Mouse (Mus musculus) ES-Bruce4 (cell line): Measurements from ENCODE around the gene Elob. TPM values are rescaled to one million over a fixed set of nuclear protein-coding genes. Genes with fewer than 3 reads are reported as not detected.
A peak's percentile ranks its signal among the peaks of the same experiment; 100 is the strongest.

Experiments used
- H3K27ac ChIP-seq: 2 replicates; pipeline ENCODE4 v1.5.1; 2012; ENCODE audit warnings: low read length, inconsistent platforms; ENCODE audit not compliant: insufficient read depth
- H3K27me3 ChIP-seq: 2 replicates; pipeline ENCODE4 v1.6.1; 2012; ENCODE audit warnings: mild to moderate bottlenecking, low read length, inconsistent platforms; ENCODE audit not compliant: control insufficient read depth, poor library complexity, insufficient read depth, severe bottlenecking
- H3K36me3 ChIP-seq: 2 replicates; pipeline ENCODE4 v1.6.1; 2012; ENCODE audit warnings: inconsistent platforms, mild to moderate bottlenecking, low read length, moderate library complexity; ENCODE audit not compliant: control insufficient read depth, poor library complexity, insufficient read depth, severe bottlenecking
- H3K4me1 ChIP-seq: one replicate; pipeline ENCODE4 v1.8.1; 2011; ENCODE audit warnings: low read length; ENCODE audit not compliant: control insufficient read depth, insufficient read depth
- H3K4me3 ChIP-seq: 2 replicates; pipeline ENCODE4 v1.5.1; 2011; ENCODE audit warnings: low read depth, mild to moderate bottlenecking, low read length
- H3K9ac ChIP-seq: 2 replicates; pipeline ENCODE4 v1.6.1; 2012; ENCODE audit warnings: low read depth, mild to moderate bottlenecking, inconsistent platforms; ENCODE audit not compliant: poor library complexity, severe bottlenecking
- H3K9me3 ChIP-seq: replicated peaks from 2 replicates; pipeline ENCODE4 v1.6.1; 2012; ENCODE audit warnings: mild to moderate bottlenecking, low read length, inconsistent platforms; ENCODE audit not compliant: control insufficient read depth, poor library complexity, insufficient read depth, severe bottlenecking
- CTCF ChIP-seq: IDR thresholded peaks from one replicate; pipeline ENCODE4 v1.8.1; 2011; ENCODE audit warnings: low read depth, low read length
- EP300 ChIP-seq: IDR thresholded peaks from 2 replicates; pipeline ENCODE4 v1.6.1; 2011; ENCODE audit warnings: low read depth, low read length; ENCODE audit not compliant: insufficient read depth
- POLR2A ChIP-seq: IDR thresholded peaks from one replicate; pipeline ENCODE4 v1.8.1; 2011; ENCODE audit warnings: low read length; ENCODE audit not compliant: insufficient read depth
- polyA plus RNA-seq: library from polyadenylated mRNA; stranded (reverse); fragments of >200 nt; gene quantifications from 2 replicates; pipeline ENCODE4 v1.2.4, GENCODE M21; 2011; ENCODE audit warnings: low read depth; ENCODE audit not compliant: missing spikeins, insufficient read depth, insufficient read length

Gene Elob
- polyA plus RNA-seq, 1 experiment, result 398 TPM

DNA sequence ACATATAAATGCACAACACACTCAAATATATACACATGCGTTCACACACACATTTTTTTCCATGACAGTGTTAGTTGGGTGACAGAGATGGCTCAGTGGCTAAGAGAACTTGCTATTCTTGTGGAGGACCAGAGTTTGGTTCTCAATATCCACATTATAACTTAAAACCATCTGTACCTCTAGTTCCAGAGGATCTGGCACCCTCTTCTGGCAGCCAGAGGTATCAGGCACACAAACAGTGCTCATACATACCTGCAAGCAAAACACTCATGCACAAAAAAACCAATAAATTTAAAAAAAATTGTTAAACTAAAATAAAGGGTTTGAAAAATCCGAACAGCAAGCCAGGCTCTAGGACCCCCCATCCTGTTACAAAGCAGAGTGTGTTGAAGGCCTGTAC lies 21.1 kb upstream of the Elob start:
- no peaks in the 10 kb centered on the region for H3K27me3 ChIP-seq
- H3K4me1 ChIP-seq, result no peaks in the 10 kb centered on the region
- TF ChIP-seq POLR2A (no peak), EP300 (no peak), CTCF (no peak)
- H3K36me3 ChIP-seq, result no peaks in the 10 kb centered on the region
- H3K9me3 ChIP-seq, result no peaks in the 10 kb centered on the region
- H3K4me3 ChIP-seq, result no peak overlapping the region
- H3K9ac ChIP-seq, result no peak overlapping the region
- no peak overlapping the region for H3K27ac ChIP-seq

DNA sequence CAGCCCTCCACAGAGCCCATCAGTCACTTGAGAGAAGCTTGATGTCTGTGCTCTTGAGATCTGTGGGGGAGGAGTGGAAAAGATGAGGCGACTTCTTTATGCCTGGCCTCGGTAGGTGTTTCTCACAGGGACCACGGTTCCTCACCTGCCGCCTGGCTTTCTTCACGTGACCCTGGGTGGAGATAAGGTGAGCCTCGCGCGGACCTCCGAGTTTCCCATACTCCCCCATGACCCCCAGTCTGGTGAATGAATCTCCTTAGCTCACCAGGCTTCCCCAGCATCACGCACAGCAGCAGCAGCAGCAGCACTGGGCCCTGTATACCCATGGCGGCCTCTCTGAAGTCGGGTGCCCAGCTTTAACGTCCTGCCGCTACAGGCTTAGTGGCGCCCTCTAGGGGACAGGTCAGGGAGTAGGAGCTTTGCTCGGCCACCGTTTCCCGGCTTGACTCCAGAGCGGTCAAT lies 14.9 kb upstream of the Elob start, which contains the start of the genes Prss32 and Prss41:
TSS of gene Prss32 (plus strand) at position 44 of the 462 bp plus-strand sequence.
TSS of gene Prss41 (minus strand) at position 361 of the 462 bp plus-strand sequence.
- TF ChIP-seq POLR2A (no peak), EP300 (no peak), CTCF (peak; percentile 88)
- Histone ChIP-seq H3K27me3 (no peaks in the 10 kb centered on the region), H3K9me3 (no peaks in the 10 kb centered on the region), H3K4me1 (no peaks in the 10 kb centered on the region), H3K9ac (peak within 1 kb of the TSS; percentile 69), H3K4me3 (peak within 1 kb of the TSS; percentile 72), H3K36me3 (no peaks in the 10 kb centered on the region), H3K27ac (no peak within 1 kb of the TSS)

DNA sequence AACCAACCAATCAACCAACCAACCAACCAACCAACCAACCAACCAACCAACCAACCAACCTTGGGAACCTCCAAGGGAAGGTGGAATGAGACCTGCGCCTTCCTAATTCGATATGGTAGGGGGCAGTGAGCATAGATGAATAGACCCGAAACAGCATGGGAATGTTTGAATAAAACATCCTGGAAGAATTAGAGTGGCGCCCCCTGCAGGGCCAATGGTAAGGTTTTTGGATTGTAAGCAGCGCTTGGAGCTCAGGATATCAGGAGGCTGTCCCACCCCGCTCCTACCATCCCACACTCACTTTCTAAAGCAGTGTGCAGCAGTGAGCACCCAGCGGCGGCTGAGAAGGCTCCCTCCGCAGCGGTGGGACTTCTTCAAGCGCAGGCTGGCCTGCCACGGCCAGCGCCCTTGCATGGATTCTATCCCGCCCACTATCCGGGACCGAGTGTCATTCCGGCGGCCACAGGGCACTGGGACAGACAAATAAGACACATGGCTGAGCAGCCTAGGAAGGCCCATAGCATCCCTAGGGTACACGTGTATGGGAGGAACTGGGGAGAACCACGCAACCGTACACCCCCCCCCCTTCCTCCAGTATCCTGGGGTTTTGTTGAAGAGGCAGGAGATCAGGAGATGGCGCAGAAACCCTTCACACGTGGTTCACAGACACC lies 14.3 kb upstream of the Elob start:
- TF ChIP-seq EP300 (no peak), POLR2A (no peak), CTCF (peak; percentile 44)
- no peaks in the 10 kb centered on the region for H3K9me3 ChIP-seq
- no peaks in the 10 kb centered on the region for H3K36me3 ChIP-seq
- peak overlapping the region; percentile 69 for H3K9ac ChIP-seq
- peak overlapping the region; percentile 72 for H3K4me3 ChIP-seq
- no peak overlapping the region for H3K27ac ChIP-seq
- no peaks in the 10 kb centered on the region for H3K27me3 ChIP-seq
- no peaks in the 10 kb centered on the region for H3K4me1 ChIP-seq

DNA sequence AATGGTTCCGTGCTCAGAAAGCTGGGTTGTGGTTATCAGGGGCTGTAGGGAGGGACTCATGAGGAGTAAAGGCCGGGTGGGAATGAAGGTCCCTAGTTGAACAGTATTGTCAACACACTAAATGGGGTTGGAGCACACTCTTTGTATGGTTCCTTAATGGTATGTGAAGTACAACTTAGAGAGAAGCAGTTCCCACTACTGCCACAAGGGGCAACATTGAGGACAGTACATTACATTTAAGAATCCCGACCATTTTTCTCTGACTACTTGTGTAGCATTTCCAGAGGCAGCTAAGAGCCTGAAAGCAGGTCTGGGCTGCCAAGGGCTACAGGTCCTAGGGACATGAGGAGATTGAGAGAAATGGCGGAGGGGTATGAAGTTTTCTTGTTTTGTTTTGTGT lies 12.2 kb upstream of the Elob start:
- no peaks in the 10 kb centered on the region for H3K4me1 ChIP-seq
- no peak overlapping the region for H3K4me3 ChIP-seq
- no peaks in the 10 kb centered on the region for H3K27me3 ChIP-seq
- H3K27ac ChIP-seq, result no peak overlapping the region
- no peak overlapping the region for H3K9ac ChIP-seq
- no peaks in the 10 kb centered on the region for H3K36me3 ChIP-seq
- TF ChIP-seq EP300 (no peak), CTCF (peak; percentile 37)
- no peaks in the 10 kb centered on the region for H3K9me3 ChIP-seq

DNA sequence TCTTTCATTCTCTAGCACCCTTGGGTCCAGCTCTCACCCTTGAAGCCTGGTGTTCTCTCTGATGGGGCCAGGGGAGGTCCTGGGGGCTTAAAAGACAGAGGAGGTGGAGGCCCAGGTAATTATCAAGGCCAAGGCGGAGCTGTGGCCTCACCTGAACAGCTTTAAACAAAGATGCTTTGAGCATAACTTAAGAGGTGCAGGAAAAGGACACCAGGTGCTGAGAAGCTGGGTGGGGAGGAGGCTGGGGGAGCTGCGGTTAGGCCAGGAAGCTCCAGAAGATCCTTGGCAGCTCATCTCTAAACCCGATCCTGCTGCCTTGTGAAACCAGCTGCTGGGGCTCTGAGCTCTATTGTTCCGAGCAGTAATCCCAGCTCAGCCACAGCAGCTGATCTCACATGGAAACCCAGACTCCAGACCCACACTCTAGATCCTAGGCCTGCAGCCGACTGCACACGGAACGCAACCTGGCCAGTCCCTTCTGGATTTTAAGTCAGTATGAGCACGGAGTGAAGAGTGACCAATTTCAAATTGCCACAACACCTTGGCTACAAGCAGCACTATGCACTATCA lies 7.2 kb upstream of the Elob start, which contains the start of gene Prss33:
TSS of gene Prss33 (minus strand) at position 51 of the 570 bp plus-strand sequence.
- Histone ChIP-seq H3K9me3 (no peaks in the 10 kb centered on the region), H3K4me3 (peak within 1 kb of the TSS; percentile 17; the same call in 1 of the 2 replicates), H3K4me1 (no peaks in the 10 kb centered on the region), H3K27ac (no peak within 1 kb of the TSS), H3K9ac (no peak within 1 kb of the TSS), H3K36me3 (no peaks in the 10 kb centered on the region), H3K27me3 (no peaks in the 10 kb centered on the region)
- TF ChIP-seq POLR2A (no peak), CTCF (no peak), EP300 (no peak)

DNA sequence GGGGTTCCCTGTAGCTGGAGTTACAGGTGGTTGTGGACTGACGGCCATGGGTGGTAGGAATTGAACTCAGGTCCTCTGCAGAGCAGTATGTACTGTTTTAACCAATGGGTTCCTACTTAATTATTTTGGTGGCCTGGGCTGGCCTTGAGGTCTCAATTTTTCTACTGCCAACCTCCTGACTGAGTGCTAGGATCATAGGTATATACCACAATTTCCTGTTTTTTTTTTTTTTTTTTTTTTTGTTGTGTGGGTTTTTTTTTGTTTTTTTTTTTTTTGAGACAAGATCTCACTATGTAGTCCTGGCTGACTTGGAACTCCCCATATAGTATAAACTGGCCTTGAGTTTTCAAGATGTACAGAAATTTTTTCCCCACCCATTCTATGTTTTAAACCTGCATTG lies 2.3 kb upstream of the Elob start:
- Histone ChIP-seq H3K4me1 (no peaks in the 10 kb centered on the region), H3K9me3 (no peaks in the 10 kb centered on the region), H3K27me3 (no peaks in the 10 kb centered on the region), H3K4me3 (no peak overlapping the region), H3K27ac (no peak overlapping the region), H3K36me3 (peaks cover 13% of the 10 kb centered on the region), H3K9ac (no peak overlapping the region)
- TF ChIP-seq EP300, result no peak
